Mouse (Mus musculus) ES-Bruce4 (cell line): Measurements from ENCODE around the gene Cbfa2t2.

Experiments used
- CTCF ChIP-seq: IDR thresholded peaks from one replicate; pipeline ENCODE4 v1.8.1; 2011; ENCODE audit warnings: low read depth, low read length
- POLR2A ChIP-seq: IDR thresholded peaks from one replicate; pipeline ENCODE4 v1.8.1; 2011; ENCODE audit warnings: low read length; ENCODE audit not compliant: insufficient read depth

DNA sequence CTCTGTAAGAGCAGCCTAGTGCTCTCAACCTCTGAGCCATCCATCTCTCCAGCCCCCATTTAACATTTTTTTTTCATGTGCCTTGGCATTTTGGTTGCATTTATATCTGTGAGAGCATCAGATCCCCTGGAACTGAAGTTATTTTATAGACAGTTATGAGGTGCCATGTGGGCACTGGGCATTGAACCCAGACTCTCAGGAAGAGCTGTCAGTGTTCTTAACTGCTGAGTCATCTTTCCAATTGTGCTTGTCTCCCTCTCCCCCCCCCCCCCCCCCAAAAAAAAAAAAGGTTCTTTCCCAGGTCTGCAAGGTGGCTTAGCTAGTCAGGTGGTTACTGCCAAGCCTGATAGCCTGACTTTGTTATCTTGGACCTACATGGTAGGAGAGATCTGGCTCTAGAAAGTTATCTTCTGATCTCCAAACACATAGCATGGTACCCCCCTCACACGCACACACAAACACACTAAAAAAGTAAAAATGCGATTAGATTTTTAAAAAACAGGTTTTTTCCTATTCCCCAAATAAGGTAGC, 63.5 kb downstream of the Cbfa2t2 start:
- TF ChIP-seq POLR2A = no peak
- TF ChIP-seq CTCF = no peak
